Mouse (Mus musculus) lung, embryonic 14.5 days (tissue): ENCODE data around the gene Snta1. TPM values are rescaled to one million over a fixed set of nuclear protein-coding genes. Genes with fewer than 3 reads are reported as not detected.

ENCODE experiments used
- ATAC-seq: fragments of 200-750 bp; cut with Nextera tagmentation; 2 replicates; pipeline ENCODE4 v1.8.0; 2017; ENCODE audit warnings: mild to moderate bottlenecking, moderate TSS enrichment, moderate library complexity; ENCODE audit not compliant: insufficient read depth
- DNase-seq: peaks from one replicate; pipeline ENCODE4 v3.0.0-alpha.2; 2015
- H3K27ac ChIP-seq: fragments of 300-500 bp; sonication (generic); 2 replicates; pipeline ENCODE4 v1.5.1; 2014; ENCODE audit warnings: low read depth, mild to moderate bottlenecking, moderate library complexity
- H3K27me3 ChIP-seq: fragments of 300-500 bp; sonication (generic); 2 replicates; pipeline ENCODE4 v1.6.1; 2014; ENCODE audit warnings: low read length, control low read depth; ENCODE audit not compliant: insufficient read depth
- H3K36me3 ChIP-seq: fragments of 300-500 bp; sonication (generic); 2 replicates; pipeline ENCODE4 v1.6.1; 2014; ENCODE audit warnings: control low read depth; ENCODE audit not compliant: insufficient read depth
- H3K4me1 ChIP-seq: fragments of 300-500 bp; sonication (generic); 2 replicates; pipeline ENCODE4 v1.6.1; 2014; ENCODE audit warnings: antibody characterized with exemption, control low read depth; ENCODE audit not compliant: insufficient read depth
- H3K4me2 ChIP-seq: fragments of 300-500 bp; sonication (generic); 2 replicates; pipeline ENCODE4 v1.6.1; 2014; ENCODE audit warnings: mild to moderate bottlenecking
- H3K4me3 ChIP-seq: fragments of 300-500 bp; sonication (generic); 2 replicates; pipeline ENCODE4 v1.5.1; 2014; ENCODE audit warnings: low read depth, low read length
- H3K9ac ChIP-seq: fragments of 300-500 bp; sonication (generic); 2 replicates; pipeline ENCODE4 v1.6.1; 2014
- H3K9me3 ChIP-seq: fragments of 300-500 bp; sonication (generic); 2 replicates; pipeline ENCODE4 v1.6.1; 2016; ENCODE audit warnings: low read depth, low read length, control low read depth
- CTCF ChIP-seq: IDR thresholded peaks from 2 replicates; pipeline ENCODE4 v1.5.1; 2016; ENCODE audit warnings: antibody characterized with exemption, low read depth
- WGBS: fragments of 180-500 bp; shearing (Covaris S2); extraction: QIAGEN DNeasy Blood & Tissue Kit; methylation state at CpG from one replicate; pipeline ENCODE4 v1.1.7; 2014; 5-methylcytosine and 5-hydroxymethylcytosine counted together
- polyA plus RNA-seq: library from polyadenylated mRNA; unstranded; fragments of >200 nt; fragmentation: Nextera tagmentation; extraction: Ambion mirVana; gene quantifications from 2 replicates; pipeline ENCODE4 v1.2.1, GENCODE M21; 2014

The Snta1 gene
- polyA plus RNA-seq, 1 experiment from 2014 or later: 3.8 TPM

DNA sequence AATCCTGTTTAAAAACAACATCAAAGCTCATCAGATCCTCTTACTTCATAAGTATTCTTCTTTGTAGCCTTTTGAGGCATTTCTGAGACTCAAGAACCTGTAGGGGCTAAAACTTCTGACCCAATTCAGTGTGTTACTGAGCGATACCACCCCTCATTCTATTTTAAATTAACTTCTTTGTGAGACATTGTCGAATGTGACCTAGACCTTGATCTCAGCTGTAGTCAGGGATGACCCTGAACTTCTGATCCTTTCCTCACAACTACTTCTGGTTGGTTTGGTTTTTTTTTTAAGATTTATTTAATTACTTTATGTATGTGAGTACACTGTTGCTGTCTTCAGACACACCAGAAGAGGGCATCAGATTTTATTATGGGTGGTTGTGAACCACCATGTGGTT is 15.6 kb upstream of the Snta1 start:
- Histone ChIP-seq H3K4me1 (no peaks in the 10 kb centered on the region; the same call in 1 of the 2 replicates), H3K27me3 (no peaks in the 10 kb centered on the region), H3K36me3 (no peaks in the 10 kb centered on the region), H3K4me3 (no peak overlapping the region), H3K27ac (no peak overlapping the region), H3K4me2 (no peak overlapping the region), H3K9me3 (no peaks in the 10 kb centered on the region), H3K9ac (no peak overlapping the region)
- DNase-seq: no peak
- no peak for TF ChIP-seq CTCF
- ATAC-seq: no peak
- 84% methylated on average over 2 of the region's 2 CpGs for WGBS

DNA sequence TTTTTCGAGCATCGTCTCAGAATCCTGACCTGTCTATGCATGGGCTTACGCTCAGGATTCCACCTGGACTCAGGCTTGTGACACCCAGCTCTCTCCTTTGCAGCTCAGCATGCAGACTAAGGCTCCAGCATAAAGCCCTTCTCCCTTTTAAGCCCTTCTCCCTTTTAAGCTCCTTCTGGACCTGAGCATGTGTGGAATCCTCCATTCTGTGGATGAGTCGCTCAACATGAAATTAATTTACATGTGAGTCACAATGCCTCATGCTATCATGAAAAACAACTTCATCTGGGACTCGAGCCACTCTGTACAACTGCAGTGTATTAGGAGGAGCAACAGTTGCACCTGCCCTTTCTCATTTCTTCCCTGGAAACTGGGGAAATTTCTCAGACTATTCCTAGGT is 14.3 kb upstream of the Snta1 start:
- Histone ChIP-seq H3K36me3 (no peaks in the 10 kb centered on the region), H3K4me3 (no peak overlapping the region), H3K9me3 (no peaks in the 10 kb centered on the region), H3K4me2 (no peak overlapping the region), H3K27me3 (no peaks in the 10 kb centered on the region), H3K9ac (no peak overlapping the region), H3K27ac (no peak overlapping the region), H3K4me1 (no peaks in the 10 kb centered on the region)
- WGBS: 71% methylated on average over 5 of the region's 5 CpGs
- no peak for DNase-seq
- TF ChIP-seq CTCF: no peak
- ATAC-seq: no peak

DNA sequence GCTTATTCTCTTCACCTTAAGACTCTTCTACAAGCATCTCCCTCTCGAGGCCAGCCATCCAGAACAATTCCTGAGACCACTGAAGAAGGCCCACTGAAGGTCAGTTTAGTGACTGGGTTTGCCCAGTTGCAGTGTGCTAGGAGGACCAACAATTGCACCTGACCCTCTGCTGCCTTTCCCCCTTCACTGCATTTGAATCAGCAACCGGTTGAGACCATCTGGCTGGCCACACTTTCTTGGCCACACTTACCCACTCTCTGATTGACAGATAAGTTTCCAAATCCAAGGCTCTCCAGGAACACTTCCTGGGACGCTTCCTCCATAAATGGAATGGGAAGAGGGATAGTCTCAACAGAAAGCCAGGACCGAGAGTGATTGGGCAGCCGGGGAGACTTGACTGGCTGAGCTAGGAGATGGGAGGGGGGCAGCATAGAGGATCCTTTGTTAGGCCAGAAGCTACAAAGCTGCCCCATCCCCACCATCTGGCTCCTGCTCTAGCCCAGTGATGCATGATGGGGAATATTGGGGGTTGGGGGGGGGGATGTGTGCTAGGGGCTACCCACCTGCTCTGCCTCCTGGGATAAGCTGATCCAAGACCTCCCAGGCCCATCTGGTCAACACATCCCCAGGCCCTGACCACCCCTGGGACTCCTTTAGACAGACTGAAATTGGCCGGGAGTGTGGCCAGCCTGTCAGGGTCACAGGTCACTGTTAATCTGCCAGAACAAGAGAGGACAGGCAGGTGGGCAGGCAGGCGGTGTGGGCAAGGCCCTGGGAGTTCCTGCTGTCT is 13.2 kb upstream of the Snta1 start:
- no peak for DNase-seq
- no peaks in the 10 kb centered on the region for H3K36me3 ChIP-seq
- H3K4me1 ChIP-seq: no peaks in the 10 kb centered on the region
- no peak for ATAC-seq
- H3K27ac ChIP-seq: no peak overlapping the region
- H3K27me3 ChIP-seq: no peaks in the 10 kb centered on the region
- no peak for TF ChIP-seq CTCF
- no peak overlapping the region for H3K4me2 ChIP-seq
- no peaks in the 10 kb centered on the region for H3K9me3 ChIP-seq
- no peak overlapping the region for H3K4me3 ChIP-seq
- H3K9ac ChIP-seq: no peak overlapping the region
- whole genome bisulfite sequencing: 37% methylated on average over 7 of the region's 7 CpGs

DNA sequence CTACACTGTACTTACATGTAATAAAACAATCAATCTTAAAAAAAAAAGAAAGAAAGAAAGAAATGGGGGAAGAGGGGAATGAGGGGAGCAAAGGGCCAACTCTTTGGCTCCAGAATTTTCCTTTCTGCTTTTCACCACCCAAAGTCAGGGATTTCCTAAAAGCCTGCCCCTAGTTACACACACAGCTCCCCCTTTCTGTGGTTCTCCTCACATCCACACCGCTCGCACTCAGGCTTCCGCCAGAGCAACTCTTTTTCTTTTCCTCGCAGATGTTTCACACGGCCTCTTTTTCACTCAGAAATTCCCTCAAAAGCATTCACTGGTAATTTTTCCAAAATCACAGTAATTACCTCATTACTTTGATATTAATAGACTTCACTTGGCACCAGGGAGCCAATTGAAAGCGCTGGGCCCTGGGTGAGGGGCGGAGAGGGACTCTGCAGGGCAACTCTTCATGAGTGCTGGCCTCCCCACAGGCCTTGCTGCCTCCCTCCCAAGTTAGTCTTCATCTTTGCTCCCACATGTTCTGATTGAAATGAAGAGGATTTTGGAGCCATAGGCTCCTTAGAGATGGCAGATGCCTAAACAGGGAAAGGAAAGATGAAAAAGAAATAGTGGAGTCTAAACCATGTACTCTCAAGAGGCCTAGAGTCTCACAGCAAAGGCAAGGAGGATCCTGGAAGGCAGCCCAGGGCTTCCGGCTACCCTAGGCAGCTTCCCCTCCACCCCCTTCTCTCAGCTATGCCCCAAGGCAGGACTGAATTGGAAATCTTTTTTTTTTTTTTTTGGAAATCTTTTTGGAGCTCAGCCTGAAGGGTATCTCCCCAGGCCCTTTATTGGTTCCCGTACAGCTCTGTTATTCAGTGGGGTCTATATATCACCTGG is 12.0 kb upstream of the Snta1 start:
- no peaks in the 10 kb centered on the region for H3K9me3 ChIP-seq
- H3K4me1 ChIP-seq: no peaks in the 10 kb centered on the region
- H3K4me2 ChIP-seq: no peak overlapping the region
- no peak overlapping the region for H3K9ac ChIP-seq
- ATAC-seq (no peak), DNase-seq (no peak)
- 74% methylated on average over 9 of the region's 9 CpGs for WGBS
- TF ChIP-seq CTCF: no peak
- no peaks in the 10 kb centered on the region for H3K27me3 ChIP-seq
- H3K27ac ChIP-seq: no peak overlapping the region
- no peak overlapping the region for H3K4me3 ChIP-seq
- H3K36me3 ChIP-seq: no peaks in the 10 kb centered on the region

DNA sequence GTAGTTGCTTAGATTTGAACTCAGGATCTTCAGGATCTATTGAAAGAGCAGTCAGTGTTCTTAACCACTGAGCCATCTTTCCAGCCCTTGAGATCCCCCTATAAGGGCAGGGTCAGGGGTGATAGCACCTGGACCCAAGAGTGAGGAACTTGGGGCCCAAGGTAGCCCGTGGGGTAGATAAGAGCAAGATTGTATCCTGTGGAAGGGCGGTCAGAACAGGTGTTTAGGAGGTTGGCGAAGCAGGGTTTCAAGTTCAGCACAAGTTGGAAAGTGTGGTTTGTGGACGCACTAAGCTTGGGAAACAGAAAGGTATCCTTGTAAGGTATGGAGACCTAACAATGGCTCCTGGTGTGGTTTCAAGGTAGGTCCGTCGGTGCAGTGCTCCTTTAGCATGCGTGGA is 10.1 kb upstream of the Snta1 start:
- 80% methylated on average over 7 of the region's 7 CpGs for WGBS
- H3K36me3 ChIP-seq: no peaks in the 10 kb centered on the region
- DNase-seq (no peak), ATAC-seq (no peak)
- no peak overlapping the region for H3K9ac ChIP-seq
- H3K4me1 ChIP-seq: no peaks in the 10 kb centered on the region
- no peak for TF ChIP-seq CTCF
- no peak overlapping the region for H3K27ac ChIP-seq
- H3K4me2 ChIP-seq: no peak overlapping the region
- no peaks in the 10 kb centered on the region for H3K27me3 ChIP-seq
- no peaks in the 10 kb centered on the region for H3K9me3 ChIP-seq
- H3K4me3 ChIP-seq: no peak overlapping the region

DNA sequence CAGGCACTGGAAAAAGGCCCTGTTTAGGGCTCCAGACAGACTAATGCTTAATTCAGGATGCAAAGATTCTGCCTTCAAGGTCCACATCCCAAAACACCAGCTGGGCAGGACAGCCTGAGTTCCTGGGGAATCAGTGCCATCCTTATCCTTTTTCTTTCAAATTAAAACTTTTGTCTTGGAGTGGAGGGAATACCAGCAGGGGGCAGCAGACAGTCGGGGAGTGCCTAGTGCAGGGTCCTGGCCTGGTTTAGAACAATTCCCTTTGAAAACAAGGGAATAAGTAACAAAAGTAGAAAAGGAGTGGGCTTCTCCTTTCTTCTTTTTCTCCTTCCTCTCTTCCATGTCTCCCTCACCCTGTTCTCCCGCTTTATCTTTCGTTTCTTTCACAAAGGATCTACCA is 9.2 kb upstream of the Snta1 start:
- Histone ChIP-seq H3K4me1 (no peaks in the 10 kb centered on the region), H3K36me3 (no peaks in the 10 kb centered on the region), H3K27ac (no peak overlapping the region), H3K9ac (no peak overlapping the region), H3K4me2 (no peak overlapping the region), H3K4me3 (no peak overlapping the region), H3K27me3 (no peaks in the 10 kb centered on the region), H3K9me3 (no peaks in the 10 kb centered on the region)
- DNase-seq (peak; percentile 86), ATAC-seq (peak; percentile 57)
- TF ChIP-seq CTCF: peak; percentile 89
- 7% methylated on average over 3 of the region's 3 CpGs for WGBS

DNA sequence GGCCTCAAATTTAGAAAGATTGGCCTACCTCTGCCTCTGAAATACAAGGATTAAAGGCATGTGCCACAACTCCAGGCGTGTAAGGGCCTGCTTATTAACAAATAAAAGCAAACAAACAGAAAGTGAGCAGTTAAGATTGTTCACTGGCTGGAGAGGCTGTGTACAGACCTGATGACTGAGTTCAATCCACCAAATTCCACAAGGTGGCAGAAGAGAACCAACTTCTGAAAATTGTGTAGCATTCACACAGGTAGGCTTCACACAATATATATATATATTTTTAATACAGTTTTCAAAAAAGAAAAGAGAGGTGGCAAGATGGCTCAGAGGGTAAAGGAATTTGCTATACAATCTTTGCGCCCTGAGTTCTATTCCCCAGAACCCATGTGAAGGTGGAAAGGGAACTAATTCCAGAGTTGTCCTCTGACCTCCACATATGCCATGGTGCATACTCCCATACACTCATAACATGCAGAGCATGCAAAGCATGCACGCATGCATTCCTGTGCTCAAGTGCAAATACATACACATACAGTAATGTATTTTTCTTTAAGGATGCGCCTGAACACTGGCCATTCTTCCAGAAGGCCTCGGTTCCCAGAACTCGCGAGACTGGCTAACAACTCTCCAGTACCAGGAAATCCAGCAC is 4.2 kb upstream of the Snta1 start:
- no peak overlapping the region for H3K4me2 ChIP-seq
- 62% methylated on average over 7 of the region's 7 CpGs for WGBS

More for the DNA sequence above, 4.2 kb upstream of the Snta1 start:
- DNase-seq (peak; percentile 84), ATAC-seq (no peak)
- H3K9me3 ChIP-seq: no peaks in the 10 kb centered on the region
- H3K27ac ChIP-seq: no peak overlapping the region
- 0 out of 2 replicates have a peak, but pooled peaks cover 2% of the 10 kb centered on the region for H3K27me3 ChIP-seq
- no peaks in the 10 kb centered on the region for H3K4me1 ChIP-seq
- TF ChIP-seq CTCF: peak; percentile 65
- no peak overlapping the region for H3K9ac ChIP-seq
- H3K36me3 ChIP-seq: no peaks in the 10 kb centered on the region
- H3K4me3 ChIP-seq: no peak overlapping the region
